Mouse (Mus musculus) ES-E14 (cell line): ENCODE results near the gene Dennd1a. TPM values are rescaled to one million over a fixed set of nuclear protein-coding genes. Genes with fewer than 3 reads are reported as not detected.

ENCODE experiments used
- DNase-seq: peaks from one replicate; pipeline ENCODE4 v3.0.0-alpha.2; 2013; ENCODE audit warnings: low read depth, low spot score
- H3K27ac ChIP-seq: 2 replicates; pipeline ENCODE4 v1.5.1; 2012; ENCODE audit warnings: low read depth, mild to moderate bottlenecking, low read length, moderate library complexity, mixed read lengths; ENCODE audit not compliant: poor library complexity, insufficient read depth, severe bottlenecking
- H3K36me3 ChIP-seq: 2 replicates; pipeline ENCODE4 v1.6.1; 2012; ENCODE audit warnings: mild to moderate bottlenecking, low read length, moderate library complexity, mixed read lengths; ENCODE audit not compliant: control insufficient read depth, poor library complexity, insufficient read depth, severe bottlenecking
- H3K4me1 ChIP-seq, 2 experiments: fragments of 150-350 bp in 1 of 2; sonication (generic) in 1 of 2; 2 replicates each; pipeline ENCODE4 v1.6.1; 2012; ENCODE audit warnings: low read length in 2 of 2, mild to moderate bottlenecking in 1 of 2, mixed read lengths in 1 of 2; ENCODE audit not compliant: control insufficient read depth in 2 of 2, insufficient read depth in 2 of 2, poor library complexity in 1 of 2
- H3K4me3 ChIP-seq, 2 experiments: fragments of 150-350 bp in 1 of 2; sonication (generic) in 1 of 2; 2 replicates each; pipeline ENCODE4 v1.5.1; 2012; ENCODE audit warnings: low read length in 2 of 2, low read depth in 1 of 2, mild to moderate bottlenecking in 1 of 2, mixed read lengths in 1 of 2; ENCODE audit not compliant: insufficient read depth in 1 of 2, poor library complexity in 1 of 2, severe bottlenecking in 1 of 2
- H3K9ac ChIP-seq: 2 replicates; pipeline ENCODE4 v1.6.1; 2012; ENCODE audit warnings: low read depth, mild to moderate bottlenecking, low read length, mixed read lengths; ENCODE audit not compliant: poor library complexity, insufficient read depth, severe bottlenecking
- H3K9me3 ChIP-seq: fragments of 150-350 bp; sonication (generic); 2 replicates; pipeline ENCODE4 v1.6.1; 2012; ENCODE audit warnings: low read depth, mild to moderate bottlenecking, low read length; ENCODE audit not compliant: control insufficient read depth, insufficient read depth
- CHD2 ChIP-seq: IDR thresholded peaks from 2 replicates; pipeline ENCODE4 v1.6.1; 2014; ENCODE audit warnings: mild to moderate bottlenecking, low read depth, low read length, inconsistent platforms
- HCFC1 ChIP-seq: IDR thresholded peaks from 2 replicates; pipeline ENCODE4 v1.6.1; 2012; ENCODE audit warnings: low read length, inconsistent platforms, borderline replicate concordance; ENCODE audit not compliant: insufficient read depth
- MAFK ChIP-seq: IDR thresholded peaks from 2 replicates; pipeline ENCODE4 v1.6.1; 2014; ENCODE audit warnings: mild to moderate bottlenecking, low read depth, low read length, inconsistent platforms; ENCODE audit not compliant: insufficient read depth
- ZC3H11A ChIP-seq: IDR thresholded peaks from 2 replicates; pipeline ENCODE4 v1.6.1; 2012; ENCODE audit warnings: low read depth, mild to moderate bottlenecking, inconsistent platforms, low read length, borderline replicate concordance
- ZNF384 ChIP-seq: IDR thresholded peaks from 2 replicates; pipeline ENCODE4 v1.6.1; 2012; ENCODE audit warnings: low read depth, low read length, inconsistent platforms
- in situ Hi-C, 2 experiments: fragments of 600-800 bp; cut with MboI; formaldehyde crosslinking; loops; one replicate each; pipeline ENCODE4 v1.15.1; 2025; ENCODE audit warnings: low sequenced_read_pairs in 2 of 2, inconsistent platforms in 1 of 2; ENCODE audit not compliant: unreplicated experiment in 2 of 2
- total RNA-seq: library from RNA; depleted of rRNA; stranded (reverse); fragments of 300-350 nt; gene quantifications from 2 replicates; pipeline ENCODE4 v1.2.3, GENCODE M21; 2012

Dennd1a gene
- total RNA-seq, 1 experiment, result 6.5 TPM

DNA sequence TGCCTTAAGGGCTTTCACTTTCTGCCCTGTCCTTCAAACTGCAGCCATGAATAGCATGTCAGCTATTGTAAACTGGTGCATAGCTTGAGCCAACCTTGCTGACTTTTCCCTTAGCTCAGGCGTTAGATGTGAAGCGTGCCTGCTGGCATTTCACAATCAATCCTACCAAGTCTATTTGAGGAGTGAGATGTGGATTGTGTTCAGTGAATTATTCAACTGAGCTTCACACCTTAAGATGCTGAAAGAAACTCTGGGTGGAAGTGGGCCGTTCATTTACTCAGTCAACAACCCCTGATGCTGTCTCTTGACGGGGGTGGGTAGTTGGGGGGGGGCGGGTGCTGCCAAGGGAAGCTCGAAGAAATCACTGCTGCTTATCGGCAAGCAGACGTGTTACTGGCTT is 36.2 kb upstream of the Dennd1a start:
- in situ Hi-C loops, result no loop called here
- TF ChIP-seq ZNF384, result no peak
- Histone ChIP-seq H3K9me3 (no peaks in the 10 kb centered on the region), H3K27ac (no peak overlapping the region), H3K4me3 (no peak overlapping the region), H3K36me3 (no peaks in the 10 kb centered on the region), H3K9ac (no peak overlapping the region), H3K4me1 (no peaks in the 10 kb centered on the region)
- DNase-seq, result no peak

DNA sequence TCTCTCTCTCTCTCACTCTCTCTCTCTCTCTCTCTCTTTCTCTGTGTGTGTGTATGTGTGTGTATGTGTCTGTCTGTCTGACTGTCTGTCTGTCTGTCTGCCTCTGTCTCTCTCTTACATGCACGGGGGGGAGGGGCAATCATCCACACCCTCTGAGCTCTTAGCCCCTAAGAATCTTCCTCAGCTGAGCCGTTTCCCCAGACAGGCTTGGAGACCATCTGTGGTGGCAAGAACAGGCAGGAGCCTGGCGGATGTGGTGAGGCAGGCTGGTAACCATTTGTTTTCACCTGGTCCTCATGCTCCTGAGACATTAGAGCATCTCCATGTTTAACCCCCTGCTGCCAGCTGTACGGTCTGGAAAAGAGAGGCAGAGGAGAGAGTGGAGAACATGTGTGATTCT is 33.7 kb upstream of the Dennd1a start:
- TF ChIP-seq ZNF384, result no peak
- TF ChIP-seq CHD2, result no peak
- TF ChIP-seq ZC3H11A, result no peak
- TF ChIP-seq HCFC1, result no peak
- no peak for TF ChIP-seq MAFK
- Histone ChIP-seq H3K4me1 (no peaks in the 10 kb centered on the region), H3K36me3 (no peaks in the 10 kb centered on the region), H3K9me3 (no peaks in the 10 kb centered on the region), H3K27ac (no peak overlapping the region), H3K4me3 (no peak overlapping the region), H3K9ac (no peak overlapping the region)
- no peak for DNase-seq
- in situ Hi-C loops, result no loop called here

DNA sequence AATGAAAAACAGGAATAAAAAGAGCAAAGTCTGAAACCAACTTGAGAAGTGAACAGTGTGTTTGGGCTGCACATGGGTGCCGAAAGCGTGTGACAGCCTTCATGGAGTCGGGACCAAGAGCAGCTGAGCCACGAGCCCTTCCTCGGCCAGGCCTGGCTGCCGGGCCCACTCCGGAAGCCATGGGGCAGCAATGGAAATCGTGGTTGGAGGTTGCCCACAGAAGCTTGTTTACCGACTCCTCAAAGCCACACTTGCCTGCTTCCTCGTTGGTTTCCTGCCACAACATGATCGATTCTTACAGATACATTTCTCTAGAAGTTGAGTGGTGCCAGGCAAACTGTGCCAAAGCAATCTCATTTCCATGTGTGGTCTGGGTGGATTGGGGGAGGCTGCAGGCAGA is 31.9 kb upstream of the Dennd1a start:
- no peak overlapping the region for H3K4me3 ChIP-seq

DNA sequence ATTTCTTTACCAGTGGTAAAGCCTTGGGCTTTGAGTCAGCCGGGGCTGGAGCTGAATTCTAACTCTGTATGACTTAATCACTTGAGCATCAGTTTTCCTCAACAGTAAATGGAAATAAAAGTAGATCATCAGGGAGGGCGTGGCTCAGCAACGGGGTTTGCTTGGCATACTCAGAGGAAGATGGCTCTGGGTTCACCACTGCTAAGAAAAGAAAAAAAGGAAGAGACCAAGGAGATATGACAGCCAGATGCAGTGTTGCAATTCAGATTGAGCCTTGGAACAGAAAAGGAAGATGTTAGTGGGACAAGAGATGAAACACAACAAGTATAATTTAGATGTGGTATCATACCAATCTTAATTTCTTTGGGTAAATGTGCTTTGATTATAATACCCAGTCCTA is 26.2 kb upstream of the Dennd1a start:
- no peak for TF ChIP-seq ZC3H11A
- TF ChIP-seq CHD2, result no peak
- no peak for TF ChIP-seq HCFC1
- TF ChIP-seq ZNF384, result no peak
- TF ChIP-seq MAFK, result no peak
- DNase-seq, result no peak
- no peak overlapping the region for H3K9ac ChIP-seq
- H3K4me1 ChIP-seq, result peaks cover 0 to 2% of the 10 kb centered on the region in 2 experiments; a peak in 1 of 4 replicates
- in situ Hi-C loops, result no loop called here
- H3K36me3 ChIP-seq, result no peaks in the 10 kb centered on the region
- H3K9me3 ChIP-seq, result no peaks in the 10 kb centered on the region
- H3K27ac ChIP-seq, result no peak overlapping the region
- H3K4me3 ChIP-seq, result no peak overlapping the region

More for the DNA sequence above, 31.9 kb upstream of the Dennd1a start:
- H3K9ac ChIP-seq, result no peak overlapping the region
- H3K27ac ChIP-seq, result no peak overlapping the region
- in situ Hi-C loops, result no loop called here
- H3K9me3 ChIP-seq, result no peaks in the 10 kb centered on the region
- H3K4me1 ChIP-seq, result no peaks in the 10 kb centered on the region
- TF ChIP-seq CHD2, result no peak
- TF ChIP-seq HCFC1, result no peak
- no peak for TF ChIP-seq ZNF384
- no peak for TF ChIP-seq ZC3H11A
- no peak for TF ChIP-seq MAFK
- H3K36me3 ChIP-seq, result no peaks in the 10 kb centered on the region
- DNase-seq, result no peak

DNA sequence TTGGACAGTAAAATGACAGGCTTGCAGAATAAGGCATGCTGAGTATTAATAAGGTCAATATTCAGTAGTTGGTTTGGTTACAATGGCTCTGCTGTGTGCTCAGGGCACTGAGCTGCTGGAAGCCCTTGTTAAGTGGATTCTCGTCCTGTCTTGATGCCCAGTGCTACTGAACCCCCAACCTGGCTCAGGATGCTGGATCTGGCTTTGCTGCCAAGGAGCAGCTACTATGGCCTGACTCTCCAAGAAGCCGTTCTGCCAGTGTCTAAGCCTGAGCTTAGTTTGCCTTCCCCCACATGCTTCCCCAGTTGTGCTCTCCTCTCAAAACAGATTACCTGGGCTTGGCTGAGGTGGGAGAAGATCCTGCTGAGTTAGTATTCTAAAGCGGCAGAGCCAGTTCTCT is 25.7 kb upstream of the Dennd1a start:
- in situ Hi-C loops, result no loop called here
- DNase-seq, result no peak
- no peak overlapping the region for H3K4me3 ChIP-seq
- TF ChIP-seq HCFC1 (no peak), ZC3H11A (no peak), MAFK (no peak), ZNF384 (no peak), CHD2 (no peak)
- no peak overlapping the region for H3K27ac ChIP-seq
- H3K9me3 ChIP-seq, result no peaks in the 10 kb centered on the region
- no peaks in the 10 kb centered on the region for H3K36me3 ChIP-seq
- peaks cover 0 to 2% of the 10 kb centered on the region in 2 experiments; a peak in 1 of 4 replicates for H3K4me1 ChIP-seq
- H3K9ac ChIP-seq, result no peak overlapping the region
